Mouse (Mus musculus): ENCODE data around the gene Fam3b.

Gene Fam3b

DNA sequence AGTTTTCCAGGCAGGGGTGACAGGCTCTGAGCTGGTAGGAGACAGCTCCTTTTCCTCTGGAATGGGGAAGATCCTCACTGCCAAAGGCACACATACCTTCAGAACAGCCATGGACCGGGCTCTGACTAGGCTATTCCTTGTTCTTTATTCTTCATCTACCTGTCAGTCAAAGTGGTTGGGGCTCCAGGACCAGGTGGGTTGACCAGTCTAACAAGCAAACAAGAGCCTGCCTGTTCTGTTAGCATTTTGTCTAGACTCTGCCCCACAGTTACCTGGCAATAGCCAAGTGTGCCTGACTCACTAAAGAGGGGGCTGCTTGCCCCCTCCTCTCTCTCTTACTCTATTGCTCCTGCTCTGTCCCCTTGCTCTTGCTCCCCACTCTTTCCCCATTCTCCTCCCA lies 22.2 kb downstream of the Fam3b start:
- no peak for DNase-seq (ENCODE audit: inconsistent ontology term)

DNA sequence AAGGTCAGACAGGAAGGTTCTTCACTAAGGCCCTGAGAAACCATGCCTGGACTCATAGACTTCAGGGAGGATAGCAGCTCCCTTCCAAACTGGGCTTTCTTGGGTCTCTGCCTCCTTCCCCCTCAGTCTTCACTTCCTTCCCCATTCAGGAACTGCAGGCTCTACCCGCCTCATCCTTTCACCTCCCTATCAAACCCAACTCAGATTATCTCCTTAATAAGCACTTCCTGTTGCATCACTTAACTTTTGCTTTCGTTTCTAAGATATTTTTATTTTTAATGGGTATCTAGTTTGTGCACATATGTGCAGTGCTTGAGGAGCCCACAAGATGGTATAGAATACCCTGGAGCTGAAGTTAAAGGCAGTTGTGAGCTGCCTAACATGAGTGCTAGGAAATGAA lies 36.0 kb downstream of the Fam3b start:
- no peak for DNase-seq (ENCODE audit: inconsistent ontology term)

DNA sequence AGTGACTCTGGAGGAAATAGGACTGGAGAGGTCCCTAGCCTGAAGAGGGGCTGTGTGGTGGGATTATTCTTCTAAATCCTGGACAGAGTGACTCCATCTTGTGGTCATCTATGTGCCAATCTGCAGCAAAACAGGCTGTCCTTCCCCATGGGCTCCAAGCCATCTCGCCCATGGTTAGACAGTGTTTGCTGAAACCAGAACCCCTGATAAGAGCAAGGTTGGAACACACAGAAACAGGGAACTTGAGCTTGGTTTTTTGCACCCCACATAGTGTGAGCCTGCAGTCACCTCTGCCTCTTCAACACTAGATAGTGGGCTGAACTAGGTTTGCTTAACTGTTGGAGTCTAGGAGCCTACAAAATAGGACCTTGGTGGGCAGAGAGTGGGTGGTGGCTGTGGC lies 38.1 kb downstream of the Fam3b start:
- DNase-seq (ENCODE audit: inconsistent ontology term): no peak

DNA sequence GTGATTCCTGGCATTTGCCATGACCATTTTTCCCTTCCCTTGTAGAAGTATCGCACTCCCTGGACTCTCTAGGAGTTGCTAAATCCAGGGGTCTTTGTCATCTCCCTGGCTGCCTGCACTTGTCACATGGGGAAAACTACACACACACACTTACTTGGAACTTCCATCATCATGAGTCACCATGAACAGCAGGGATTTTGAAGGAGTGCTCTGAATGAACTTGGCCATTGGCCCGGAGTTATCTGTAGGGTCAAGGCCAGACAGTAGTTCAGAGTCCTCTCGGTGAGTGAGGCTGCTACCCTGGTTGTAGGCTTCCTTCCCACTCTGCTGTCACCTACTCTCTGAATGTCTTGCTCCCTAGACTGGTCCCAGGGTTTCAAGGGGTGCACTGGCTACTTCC lies 39.0 kb downstream of the Fam3b start:
- DNase-seq (ENCODE audit: inconsistent ontology term): peak; percentile 79

DNA sequence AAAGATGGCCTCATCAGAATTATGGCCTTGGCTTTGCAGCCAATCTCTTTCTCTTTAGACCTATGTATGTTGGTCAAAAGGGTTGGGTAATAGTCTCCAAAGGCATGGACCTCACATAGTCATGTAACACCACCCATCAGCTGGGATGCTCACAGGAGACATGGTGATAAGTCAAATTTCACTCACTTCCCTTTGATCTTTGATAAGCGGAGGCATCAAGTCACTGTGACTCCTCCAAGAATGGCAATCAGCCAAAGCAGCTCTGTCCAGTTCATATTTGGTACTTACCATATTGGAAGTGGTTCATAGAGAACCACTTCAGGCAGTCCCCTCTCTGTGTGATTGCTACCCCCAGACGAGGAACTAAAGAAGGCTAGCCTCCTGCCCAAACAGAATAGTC lies 39.9 kb downstream of the Fam3b start:
- no peak for DNase-seq (ENCODE audit: inconsistent ontology term)

DNA sequence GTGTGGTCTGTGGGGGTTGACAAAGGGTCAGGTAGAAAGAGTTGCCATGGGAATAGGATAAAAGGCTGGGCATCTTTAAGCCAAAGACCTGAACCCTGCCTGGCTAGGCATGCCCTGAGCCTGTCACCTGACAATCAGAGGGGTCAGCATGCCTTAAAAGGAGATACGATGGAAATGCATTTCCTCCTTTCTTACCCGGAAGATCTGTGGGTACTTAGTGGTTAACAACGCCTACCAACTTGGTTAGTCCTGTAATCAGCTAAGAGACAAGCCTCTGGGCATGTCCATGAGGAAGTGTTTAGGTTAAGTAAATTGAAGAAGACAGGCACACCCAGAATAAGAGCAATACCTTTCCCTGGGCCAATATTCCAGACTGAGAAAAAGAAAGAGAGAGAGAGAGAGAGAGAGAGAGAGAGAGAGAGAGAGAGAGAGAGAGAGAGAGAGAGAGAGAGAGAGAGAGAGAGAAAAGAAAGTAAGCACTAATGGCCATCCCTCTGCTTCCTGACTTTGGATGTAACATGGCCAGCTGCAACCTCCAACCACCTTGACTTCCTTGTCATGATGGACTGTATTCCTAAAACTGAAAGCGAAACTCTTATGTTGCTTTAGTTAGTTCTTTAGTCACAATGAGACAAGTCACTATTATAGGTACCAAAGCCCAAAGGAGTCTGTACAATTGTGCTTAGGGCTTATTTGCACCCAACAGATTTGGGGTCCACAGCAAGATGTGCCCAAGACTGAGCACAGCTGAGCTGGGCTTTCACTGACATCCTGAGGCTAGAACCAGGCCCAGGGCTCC lies 46.4 kb downstream of the Fam3b start:
- DNase-seq (ENCODE audit: inconsistent ontology term): no peak

DNA sequence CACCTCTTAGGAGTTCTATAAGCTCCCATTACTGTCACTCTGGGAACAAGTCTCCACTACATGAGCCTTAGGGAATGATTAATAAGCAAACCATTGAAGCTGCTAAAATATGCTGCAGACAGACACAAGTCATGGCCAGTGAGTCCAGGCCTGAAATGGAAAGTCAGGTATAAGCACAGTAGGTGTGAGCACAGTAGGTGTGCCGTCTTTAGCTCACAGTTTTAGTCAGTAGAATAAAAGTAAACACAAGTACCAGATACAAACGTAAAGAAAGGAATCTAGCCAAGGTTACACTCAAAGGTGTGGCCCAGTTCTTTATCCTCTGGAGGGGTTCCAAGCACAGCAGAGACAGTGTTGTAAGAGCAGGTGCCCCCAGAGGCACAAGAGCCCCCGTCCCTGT lies 47.1 kb downstream of the Fam3b start:
- no peak for DNase-seq (ENCODE audit: inconsistent ontology term)

DNA sequence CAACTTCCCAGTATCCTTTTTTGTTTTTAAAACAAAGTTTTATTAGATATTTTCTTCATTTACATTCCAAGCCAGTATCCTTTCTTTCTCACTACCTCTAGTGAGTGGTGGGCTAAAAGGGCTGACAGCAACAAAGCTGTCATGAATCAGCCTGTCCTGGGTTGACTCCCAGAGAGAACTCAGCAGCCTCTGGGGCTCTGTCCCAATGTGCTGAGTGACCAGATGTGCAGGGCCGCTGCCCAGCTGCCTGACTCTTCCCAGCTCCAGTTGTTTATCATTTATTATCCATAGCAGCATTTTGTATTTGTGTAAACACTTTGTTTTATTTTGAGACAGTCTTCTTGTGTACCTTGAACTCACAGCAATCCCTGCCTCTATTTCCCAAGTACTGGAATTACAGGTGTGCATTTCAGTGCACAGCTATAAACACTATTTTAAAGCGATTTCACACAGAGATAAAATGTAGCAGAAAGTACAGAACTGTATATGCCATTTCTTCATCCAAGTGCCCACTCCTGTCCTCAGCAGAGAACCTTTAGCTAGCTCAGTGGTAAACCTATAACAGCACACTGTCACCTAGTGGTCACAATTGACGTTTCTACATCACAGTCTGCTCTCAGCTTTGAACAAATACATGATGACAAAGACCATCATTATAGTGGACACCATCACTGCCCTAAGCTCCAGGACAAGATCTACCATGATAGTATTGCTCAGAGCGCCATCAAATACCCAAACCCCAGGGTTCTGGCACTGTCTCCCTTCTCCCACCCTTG lies 48.2 kb downstream of the Fam3b start:
- peak; percentile 35 for DNase-seq (ENCODE audit: inconsistent ontology term)

DNA sequence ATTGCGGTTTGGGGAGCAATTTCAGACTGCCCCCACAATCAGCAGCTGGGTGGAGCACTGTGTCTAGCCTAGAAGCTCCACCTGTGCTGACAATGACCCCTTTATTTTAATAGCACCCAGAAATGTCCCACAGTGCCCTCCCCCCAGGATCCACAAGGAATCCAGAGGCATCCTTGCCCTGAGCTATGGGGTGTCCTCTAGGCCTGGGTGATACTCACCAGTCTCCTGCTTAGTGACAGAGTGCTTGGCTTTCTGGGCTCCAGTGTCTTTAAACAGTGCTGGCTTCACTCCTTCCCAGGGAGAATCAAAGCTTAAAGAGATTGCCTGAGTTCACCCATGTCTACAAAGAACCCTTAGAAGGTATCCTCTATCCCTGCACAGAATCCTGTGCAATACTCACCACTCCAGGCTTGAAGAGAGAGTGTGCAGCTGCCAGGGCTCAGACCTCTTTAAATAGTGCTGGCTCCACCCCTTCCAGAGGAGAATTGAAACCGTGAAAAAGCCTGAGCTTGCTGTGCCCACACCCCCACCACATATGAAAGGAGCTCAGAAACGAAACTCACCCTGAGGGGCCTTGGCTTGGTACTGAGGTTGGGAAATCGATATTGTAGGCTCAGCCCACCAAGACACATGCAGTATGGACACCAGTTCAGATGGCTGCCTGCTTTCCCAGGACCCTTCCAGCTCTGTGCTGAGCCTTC lies 52.0 kb downstream of the Fam3b start, which contains the start of gene Mx1:
Gene Mx1, minus strand, starts transcription at position 427 of the 701 bp plus-strand sequence.
- peak; percentile 21 for DNase-seq (ENCODE audit: inconsistent ontology term)

DNA sequence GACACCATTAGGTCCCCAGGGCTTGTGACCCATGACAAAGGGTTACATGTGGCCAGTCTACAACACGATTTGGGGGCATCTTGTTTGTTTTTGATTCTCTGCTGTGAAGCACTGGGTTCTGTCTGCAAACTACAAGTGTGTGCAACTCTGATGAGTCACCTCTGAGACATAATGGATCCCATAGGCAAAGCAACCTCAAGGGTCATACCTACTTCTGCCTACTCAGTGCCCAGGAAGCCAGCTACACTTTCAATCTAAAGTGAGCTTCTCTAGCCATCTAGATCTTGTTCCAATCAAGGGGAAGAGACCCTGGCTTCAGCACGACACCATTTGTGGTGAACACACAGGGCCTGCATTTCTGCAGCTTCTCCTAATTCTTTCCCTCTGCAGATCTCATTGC lies 53.3 kb downstream of the Fam3b start:
- no peak for DNase-seq (ENCODE audit: inconsistent ontology term)

DNA sequence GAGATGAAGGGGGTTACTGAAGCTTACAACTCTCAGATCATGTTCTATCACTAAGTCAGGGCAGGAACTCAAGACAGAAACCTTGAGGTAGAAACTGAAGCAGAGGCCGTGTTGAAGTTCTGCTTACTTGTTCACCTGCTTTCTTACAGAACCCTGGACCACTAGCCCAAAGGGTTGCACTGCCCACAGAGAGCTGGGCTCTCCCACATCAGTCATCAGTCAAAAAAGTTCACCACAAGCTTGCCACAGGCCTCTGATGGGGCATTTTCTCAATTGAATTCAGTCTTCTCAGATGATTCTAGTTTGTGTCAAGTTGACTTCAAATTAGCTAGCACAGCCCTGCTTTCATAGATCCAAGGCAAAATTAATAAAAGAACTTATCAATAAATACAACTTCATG lies 54.8 kb downstream of the Fam3b start:
- DNase-seq (ENCODE audit: inconsistent ontology term): no peak

DNA sequence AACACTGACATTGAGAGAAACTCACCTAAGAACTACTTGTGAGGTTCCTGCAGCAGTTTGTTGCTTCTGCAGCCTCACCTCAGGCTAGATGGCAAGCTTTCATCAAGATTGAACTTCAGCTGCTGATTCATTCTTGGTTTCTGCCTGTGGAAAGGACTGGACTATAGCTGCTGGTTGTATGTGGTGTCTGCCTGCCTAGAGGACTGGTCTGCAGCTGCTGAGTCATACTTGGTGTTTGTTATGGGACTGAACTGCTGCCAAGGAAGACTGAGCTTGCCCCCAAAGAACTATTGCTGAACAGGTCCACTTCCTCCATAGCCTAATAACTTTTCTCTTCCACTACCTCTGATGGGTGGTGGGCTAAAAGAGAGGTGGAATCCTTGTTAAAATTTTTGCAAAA lies 67.2 kb downstream of the Fam3b start:
- peak; percentile 26 for DNase-seq (ENCODE audit: inconsistent ontology term)

DNA sequence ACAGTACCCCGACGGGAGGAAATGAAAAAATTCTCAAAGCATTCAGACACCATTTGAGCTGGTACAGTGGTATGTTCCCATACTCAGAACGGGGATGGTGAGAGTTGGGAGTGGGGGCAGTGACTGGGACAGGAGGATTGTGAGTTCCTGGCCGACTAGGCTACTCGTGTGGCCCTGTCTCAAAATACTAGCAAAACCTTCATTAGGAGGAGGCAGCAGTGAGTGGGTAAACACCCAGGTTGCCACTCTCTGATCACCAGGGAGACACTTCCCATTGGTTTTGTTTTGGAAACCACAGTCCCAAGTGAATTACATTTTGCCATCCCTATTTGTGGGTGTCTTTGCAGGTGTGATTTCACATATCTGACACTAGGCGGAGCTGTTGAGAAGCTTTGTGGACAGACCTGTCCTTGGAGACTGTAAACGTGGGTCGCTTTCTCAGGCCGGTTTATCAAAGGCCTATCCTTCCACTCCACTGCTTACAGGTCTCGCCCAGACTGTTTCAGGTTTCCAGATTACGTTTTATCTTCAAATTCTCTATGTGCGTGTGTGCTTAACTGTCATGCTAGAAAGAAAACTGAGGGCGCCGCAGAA lies 70.8 kb downstream of the Fam3b start:
- DNase-seq (ENCODE audit: inconsistent ontology term): peak; percentile 56

DNA sequence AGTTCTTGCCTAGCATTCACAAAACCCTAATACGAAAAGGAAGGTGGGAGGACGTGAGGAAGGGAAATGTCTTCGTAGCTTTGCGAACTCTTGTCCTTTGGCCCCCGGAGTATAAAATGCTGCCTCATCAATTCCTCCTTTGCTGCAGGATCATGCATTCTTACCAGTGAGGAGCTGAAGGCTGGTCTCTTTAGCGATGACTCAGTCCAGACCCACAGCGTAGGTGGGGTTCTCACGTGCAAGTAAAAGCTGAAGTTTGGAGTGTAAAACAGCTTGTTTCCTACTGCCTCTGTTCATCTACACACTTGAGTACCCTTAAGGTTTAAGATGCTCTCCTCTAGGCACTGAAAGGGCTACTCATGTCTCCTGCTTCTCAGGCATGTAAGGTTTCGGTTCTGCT lies 72.6 kb downstream of the Fam3b start:
- DNase-seq (ENCODE audit: inconsistent ontology term): no peak

DNA sequence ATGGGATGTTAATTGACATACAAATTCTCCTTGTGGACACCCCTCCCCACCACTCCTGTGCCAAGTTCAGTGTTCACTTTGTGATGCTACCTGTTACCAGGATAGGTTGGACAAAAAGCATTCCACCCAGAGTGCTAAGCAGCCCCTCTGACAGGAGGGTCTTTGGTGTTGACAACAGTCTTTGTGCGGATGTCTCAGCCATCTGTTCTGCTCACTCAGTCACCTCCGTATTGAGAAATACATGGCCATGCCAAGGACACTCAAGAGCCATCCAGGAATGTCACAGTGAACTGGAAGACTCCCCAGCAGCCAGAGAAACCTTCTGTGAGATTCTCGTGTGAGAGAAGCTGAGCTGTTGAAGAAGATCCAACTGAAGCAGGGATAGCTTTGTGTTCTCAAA lies 76.4 kb downstream of the Fam3b start:
- no peak for DNase-seq (ENCODE audit: inconsistent ontology term)

DNA sequence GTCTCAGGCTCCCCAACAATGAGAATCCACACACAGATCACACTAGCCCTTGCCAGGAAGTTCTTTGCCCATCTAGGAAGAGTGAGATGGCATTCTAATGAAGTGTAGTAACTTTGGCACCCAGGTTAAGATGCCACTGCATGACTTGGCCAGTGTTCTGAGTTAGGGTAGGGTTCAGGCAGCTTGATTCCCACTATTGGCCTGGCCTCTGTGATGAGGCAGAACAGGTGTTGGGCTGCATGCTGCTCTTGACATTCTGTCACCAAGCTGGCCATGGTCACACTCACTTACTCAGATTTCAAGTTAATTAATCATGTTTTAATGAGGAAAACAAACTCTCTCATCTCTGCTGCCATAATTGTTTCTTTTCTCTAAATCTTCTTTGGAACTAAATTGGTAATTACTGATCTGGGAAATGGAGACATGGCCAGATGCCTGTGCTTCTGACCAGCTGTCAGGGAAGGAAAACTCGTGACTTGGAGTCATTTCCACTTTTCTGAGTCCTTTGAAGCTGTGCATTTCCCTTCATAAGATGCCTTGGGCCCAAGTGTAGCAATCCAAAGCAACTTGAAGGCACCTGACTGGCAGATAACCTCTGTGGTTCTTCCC lies 77.1 kb downstream of the Fam3b start:
- DNase-seq (ENCODE audit: inconsistent ontology term): peak; percentile 70

DNA sequence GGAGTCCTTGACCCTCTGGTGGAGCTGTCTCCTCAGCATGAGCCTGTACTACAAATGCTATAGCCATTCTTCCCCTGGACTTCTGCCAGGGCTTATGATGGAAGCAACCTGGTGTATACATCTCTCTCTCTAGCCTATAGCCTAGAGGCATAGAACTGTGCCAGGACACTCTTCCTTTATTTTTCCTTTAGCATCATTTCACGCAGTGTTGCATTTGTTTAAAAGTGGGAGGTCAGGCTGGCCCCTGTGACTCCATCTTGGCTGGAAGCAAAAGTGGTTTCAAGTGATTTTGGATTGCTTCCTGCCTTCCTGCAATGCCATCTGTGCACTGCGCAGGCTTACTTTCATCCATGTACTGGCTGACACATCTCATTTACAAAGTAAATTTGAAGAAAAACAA lies 80.4 kb downstream of the Fam3b start:
- no peak for DNase-seq (ENCODE audit: inconsistent ontology term)

DNA sequence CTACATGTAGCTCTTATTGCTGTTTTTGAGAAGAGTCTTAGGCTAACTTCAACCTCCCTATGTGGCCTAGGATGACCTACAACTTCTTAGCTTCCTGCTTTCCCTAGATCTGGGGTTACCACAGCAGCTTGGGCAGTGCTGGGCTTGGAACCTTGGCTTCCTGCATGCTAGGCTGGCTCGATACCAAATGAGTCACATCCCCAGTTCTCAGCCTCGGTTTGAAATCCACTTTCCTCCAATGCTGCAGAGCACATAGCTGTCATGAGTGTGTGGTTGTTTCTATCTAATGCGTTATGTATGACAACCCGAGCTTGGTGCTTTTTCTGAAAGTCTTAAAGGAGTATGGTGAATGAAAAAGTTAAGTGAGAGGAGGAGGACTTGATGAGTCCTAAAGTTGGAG lies 83.3 kb downstream of the Fam3b start:
- peak; percentile 62 for DNase-seq (ENCODE audit: inconsistent ontology term)

DNA sequence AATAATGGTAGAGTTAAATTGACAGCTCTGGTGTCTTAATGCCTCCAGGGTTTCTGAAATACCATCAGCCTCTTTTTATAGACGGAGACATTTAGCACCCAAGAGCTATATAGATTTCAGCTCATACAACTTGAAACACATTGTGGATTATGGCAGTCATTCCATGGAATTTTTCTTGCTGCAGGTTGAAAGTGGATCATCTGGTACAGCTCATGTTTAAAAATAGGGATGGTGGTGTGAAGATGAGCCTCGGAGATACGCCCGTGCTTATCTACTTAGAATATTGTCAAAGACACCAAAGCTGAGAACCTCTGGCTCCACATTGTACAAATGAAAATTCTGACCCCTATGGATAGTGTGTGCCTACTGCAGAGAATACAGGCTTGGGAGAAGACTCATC lies 84.5 kb downstream of the Fam3b start:
- no peak for DNase-seq (ENCODE audit: inconsistent ontology term)

DNA sequence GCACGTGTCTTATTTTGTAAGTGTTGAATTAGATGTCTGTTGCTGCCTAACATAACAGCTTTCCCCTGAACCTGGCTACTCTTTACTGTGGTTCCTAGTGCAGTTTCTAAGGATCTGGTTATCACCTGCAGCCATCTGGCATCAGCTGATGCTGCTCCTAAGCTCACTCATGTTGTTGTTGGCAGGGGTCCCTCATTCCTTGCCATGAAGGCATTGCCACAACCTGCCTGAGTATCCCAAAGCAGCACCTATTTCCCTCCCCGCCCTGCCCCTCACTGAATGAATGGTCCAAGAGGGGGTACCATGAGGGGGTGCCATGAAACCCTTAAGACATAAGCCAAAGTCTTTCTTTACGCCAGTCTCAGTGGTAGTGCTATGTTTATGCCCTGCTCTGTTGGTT lies 86.6 kb downstream of the Fam3b start:
- no peak for DNase-seq (ENCODE audit: inconsistent ontology term)

DNA sequence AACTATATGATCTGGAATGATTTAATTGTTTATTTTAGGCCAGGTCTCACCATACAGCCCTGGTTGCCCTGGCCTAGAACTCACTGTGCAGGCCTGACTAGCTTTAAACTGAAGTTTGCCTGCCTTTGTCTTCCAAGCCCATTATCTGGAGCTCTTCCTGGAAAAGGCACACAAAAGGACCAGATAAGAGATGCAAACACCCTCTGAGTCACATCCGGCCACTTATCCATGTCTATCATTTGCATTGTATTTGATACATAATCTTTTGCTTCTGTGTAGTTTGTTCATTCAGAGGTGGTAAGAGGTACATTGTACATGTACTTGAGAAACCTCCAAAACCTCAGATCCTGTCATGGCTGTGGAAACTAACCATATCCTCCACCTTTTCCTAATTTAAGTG lies 91.0 kb downstream of the Fam3b start:
- no peak for DNase-seq (ENCODE audit: inconsistent ontology term)

DNA sequence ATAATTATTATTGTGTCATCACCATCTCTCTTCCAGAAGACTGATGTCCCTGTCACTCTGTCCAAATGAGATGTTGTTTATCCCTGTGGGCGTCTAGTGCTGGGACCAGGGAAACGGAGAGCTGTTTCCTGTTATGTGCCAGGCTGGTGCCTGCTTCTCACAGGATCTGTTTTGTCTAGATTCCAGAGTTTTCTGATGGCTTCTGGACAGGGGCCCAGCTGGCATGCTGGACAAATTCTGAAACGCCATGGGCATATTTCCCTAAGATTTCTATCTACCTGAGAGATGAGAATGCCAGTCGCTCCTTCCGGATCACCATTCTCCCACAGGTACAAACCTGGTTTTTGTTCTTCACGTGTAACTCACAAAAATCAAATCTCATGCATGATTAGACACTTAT lies 92.9 kb downstream of the Fam3b start:
- no peak for DNase-seq (ENCODE audit: inconsistent ontology term)
